Mouse (Mus musculus): ENCODE results near the gene Git1.

Gene Git1

DNA sequence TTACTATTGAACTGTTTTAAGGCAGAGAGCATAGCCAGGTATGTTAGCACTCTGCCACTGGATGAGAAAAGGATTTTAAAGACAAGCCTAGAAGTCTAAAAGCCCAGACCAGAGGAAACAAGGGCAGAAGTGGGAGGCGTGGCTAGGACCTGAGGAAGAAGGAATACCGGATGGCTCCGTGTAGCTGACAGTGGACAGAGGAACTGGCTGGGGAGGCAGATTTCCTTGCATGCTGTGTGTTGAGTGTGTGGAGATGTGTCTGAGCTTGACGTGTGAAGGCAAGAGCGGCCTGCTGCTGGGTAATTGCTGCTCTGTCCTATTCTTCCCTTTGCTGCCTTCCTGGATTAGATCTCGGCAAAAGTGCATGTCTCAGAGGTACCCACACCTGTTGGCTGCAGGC is 9.1 kb downstream of the Git1 start:
- DNase-seq, result no peak

DNA sequence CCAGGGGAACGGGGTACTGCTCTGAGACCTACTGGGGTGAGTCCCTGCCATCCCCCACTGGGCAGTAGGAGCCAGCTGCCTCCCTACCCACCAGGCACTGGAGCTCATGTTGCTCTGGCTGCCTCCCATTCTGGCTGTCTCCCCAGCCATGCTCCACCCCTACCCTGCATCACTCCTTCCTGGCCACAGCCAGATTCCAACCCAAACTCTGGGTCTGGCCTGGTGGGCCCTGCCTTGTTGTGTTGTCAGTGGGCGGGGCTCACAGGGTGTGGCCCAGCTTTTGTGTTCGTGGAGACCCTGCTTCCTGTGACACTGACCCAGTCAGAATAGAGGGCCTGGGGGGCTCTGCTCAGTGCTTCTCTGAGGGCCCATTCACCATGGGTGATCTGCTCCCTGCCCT is 10.1 kb downstream of the Git1 start:
- no peak for DNase-seq

DNA sequence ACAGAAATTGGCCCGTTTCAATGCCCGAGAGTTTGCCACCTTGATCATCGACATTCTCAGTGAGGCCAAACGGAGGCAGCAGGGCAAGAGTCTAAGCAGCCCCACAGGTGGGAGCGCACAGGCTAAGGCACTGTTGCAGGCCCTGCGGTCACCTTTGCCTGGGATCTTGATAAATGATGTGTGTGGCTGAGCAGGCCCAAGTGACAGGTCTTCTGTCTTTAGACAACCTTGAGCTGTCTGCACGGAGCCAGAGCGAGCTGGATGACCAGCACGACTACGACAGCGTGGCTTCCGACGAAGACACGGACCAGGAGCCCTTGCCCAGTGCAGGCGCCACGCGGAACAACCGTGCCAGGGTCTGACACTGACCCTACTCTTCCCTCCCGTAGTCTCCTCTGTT is 11.0 kb downstream of the Git1 start:
- no peak for DNase-seq

DNA sequence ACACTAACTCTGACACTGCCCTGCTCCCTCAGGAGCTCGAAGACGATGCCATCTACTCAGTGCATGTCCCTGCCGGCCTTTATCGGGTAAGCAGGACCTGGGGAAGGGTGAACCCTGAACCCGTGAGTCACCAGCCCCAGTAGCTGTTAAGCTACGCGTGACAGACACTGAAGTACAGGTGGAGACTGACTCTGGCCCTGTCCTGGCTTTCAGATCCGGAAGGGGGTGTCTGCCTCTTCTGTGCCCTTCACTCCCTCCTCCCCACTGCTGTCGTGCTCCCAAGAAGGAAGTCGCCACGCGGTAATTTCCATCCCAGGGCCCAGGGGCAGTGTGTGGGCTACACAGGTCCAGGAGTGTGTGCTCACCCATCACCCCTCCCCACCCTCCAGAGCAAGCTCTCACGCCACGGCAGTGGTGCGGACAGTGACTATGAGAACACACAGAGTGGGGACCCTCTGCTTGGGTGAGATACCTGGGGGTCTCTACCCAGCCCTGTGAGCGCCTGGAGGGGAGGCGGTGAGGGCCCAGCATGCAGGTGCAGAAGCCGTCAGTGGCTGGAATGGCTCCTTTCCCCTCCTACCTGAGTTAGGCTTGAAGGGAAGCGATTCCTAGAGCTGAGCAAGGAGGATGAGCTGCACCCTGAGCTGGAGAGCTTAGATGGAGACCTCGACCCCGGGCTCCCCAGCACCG is 12.1 kb downstream of the Git1 start:
- no peak for DNase-seq

DNA sequence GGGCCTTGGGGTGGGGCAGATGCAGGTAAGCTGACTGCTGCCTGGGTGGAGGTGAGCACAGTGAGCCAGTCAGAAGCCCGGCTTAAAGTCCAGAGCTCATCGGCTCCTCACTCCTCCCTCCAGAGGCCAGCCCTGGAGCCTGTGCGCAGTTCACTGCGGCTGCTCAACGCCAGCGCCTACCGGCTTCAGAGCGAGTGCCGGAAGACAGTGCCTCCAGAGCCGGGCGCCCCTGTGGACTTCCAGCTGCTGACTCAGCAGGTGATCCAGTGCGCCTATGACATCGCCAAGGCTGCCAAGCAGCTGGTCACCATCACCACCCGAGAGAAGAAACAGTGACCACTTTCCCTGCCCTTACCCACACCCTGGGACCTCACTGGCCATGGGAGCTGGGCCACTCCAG is 12.9 kb downstream of the Git1 start:
- no peak for DNase-seq

DNA sequence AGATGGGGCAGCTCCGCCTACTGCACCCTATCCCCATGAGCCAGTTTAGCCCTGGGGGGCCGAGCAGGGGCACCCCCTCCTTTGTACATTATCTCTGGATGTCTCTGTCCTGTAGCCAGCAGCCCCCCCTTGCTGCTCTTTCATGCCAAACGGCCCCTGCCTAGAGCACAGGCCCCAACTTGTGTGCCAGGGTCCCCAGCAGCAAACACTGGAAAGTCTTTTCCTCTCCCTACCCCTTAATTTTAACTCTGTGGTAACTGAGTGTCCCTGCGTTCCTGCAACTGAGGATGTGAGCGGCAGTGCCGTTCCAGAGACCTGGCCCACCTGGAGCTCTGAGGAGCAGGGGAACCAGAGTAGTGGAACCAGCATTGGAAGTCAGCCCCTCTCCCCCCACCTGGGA is 13.6 kb downstream of the Git1 start:
- DNase-seq, result no peak

DNA sequence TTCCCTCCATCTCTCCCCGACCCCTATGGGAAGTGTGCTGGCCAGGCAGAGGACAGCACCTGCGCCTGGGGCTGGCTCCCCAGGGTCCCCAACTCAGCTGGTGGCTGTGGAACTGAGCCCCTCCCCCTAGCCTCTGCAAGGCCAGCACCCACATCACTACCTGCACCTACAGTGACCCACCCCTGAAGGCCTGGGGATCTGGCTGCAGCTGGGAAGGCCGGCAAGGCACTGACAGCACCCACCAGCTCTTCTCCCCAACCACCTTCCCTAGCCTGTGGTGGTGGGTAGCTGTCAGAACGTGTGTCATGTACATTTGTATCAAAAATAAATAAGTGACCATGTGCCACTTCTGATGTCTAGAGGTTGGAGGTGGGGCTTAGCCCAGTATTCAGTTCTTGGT is 14.1 kb downstream of the Git1 start:
- DNase-seq, result no peak

DNA sequence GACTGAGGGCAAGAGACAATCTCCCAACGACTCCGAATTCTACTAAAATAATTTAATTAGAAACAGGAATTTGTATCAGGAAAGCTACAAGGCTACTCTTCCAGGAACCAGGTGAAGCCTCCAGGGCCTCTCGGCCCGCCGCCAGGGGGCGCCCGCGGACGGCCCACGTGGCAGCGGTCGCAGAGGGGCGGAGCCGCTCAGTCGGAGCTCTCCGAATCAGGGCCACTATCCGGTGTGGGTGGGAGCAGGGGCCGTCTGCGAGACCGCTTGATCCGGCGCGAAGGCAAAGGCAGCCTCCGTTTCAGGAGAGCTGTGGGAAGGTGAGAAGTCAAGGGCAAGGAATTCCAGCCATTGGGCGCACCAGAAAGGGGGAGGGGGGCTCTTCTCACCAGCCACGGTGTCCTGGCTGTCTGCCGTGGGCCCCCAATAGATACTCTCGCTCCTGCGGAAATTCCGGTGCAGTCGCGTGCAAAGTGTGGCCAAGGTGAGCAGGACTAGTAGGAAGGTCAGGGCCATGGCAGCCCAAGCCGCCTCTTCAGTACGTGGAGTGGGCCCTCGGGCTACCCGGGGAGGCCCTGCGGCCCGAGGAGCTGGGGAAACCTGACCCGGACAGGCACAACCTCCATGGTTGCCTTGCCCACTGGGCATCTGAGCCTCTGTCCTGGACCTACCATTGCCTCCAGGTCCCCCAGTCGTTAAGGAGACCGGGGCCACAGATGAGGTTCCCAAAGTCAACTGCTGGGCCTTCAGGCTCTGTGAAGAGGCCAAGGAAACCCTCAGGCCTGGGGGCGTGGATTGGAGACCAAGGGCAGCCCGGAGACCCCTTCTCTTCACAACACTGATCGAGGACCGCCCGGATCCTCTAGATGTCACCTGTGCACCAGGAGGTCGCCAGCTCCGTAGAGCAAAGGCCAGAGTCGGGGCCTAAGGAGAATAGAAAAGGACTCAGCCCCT is 15.0 kb downstream of the Git1 start:
- peak; percentile 88 for DNase-seq

DNA sequence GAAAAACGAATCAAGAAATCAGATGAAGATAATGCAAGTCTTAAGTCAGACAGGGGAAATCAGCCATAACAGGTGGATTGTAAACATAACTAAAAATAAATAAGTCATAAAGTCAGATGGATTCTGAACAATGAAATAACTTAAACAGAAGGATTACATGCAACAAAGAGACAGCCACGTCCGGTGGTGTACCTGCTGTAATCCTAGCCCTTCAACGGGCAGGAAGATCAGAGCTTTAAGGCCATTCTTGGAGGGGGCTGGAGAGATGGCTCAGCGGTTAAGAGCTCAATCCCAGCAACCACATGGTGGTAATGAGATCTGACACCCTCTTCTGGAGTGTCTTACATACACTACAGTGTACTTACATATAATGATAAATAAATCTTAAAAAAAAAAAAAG is 18.0 kb downstream of the Git1 start:
- DNase-seq, result no peak

DNA sequence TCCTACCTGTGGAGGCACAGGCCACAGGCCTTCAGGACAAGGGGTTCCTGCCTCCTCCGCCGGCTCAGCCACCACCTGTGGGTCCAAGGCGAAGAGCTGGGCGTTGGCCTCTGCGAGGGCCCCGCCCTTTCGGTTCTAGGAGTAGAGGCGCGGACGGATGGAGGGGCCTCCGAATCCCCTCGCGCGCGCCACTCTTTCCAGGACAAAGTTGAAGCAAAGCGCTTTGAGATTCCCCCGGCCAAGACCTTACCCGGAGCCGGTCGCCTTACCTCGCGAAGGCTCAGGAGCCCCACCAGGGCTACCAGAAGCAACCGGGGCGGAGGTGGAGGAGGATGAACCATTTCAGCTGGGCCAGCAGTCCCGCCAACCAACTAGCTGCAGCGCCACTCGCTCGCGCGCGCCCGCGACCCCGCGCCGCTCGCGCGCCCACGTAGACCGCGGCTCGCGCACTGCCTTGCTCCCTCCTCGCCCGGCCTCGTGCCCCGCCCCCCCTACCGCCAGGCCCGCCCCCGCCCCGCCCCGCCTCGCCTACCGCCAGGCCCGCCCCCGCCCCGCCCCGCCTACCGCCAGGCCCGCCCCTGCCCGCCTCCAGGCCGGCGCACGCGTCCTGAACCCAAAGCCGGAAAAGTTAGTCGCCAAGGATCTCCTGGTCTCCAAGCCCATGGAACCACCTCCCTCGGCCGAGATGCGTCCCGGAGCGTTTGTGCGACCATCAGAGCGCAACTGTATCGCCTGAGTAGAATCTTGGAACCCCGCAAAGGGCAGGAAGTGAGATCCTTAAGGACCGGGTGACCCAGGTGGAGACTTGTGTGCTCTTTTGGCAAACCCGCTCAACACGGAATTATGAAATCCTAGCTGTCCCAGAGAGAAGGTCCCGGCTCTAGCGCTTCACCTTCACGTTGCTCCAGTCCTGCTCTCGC is 19.8 kb downstream of the Git1 start:
- DNase-seq, result peak; percentile 94

DNA sequence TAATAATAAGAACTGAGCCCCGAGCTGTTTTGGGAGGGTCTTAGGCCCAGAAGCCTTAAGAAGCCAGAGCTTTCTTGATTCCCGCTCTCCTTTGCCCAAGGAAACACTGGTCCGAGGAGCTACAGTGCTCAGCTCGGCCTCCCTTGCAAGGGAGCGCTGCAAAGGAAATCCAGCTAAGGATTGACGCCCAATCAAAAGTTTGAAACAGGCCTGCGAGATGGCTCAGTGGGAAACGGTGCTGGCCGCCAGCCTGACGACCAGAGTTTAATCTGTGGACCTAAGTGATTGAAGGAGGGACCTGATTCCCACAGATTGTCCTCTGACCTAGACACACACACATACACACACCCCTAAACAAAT is 20.4 kb downstream of the Git1 start:
- no peak for DNase-seq

DNA sequence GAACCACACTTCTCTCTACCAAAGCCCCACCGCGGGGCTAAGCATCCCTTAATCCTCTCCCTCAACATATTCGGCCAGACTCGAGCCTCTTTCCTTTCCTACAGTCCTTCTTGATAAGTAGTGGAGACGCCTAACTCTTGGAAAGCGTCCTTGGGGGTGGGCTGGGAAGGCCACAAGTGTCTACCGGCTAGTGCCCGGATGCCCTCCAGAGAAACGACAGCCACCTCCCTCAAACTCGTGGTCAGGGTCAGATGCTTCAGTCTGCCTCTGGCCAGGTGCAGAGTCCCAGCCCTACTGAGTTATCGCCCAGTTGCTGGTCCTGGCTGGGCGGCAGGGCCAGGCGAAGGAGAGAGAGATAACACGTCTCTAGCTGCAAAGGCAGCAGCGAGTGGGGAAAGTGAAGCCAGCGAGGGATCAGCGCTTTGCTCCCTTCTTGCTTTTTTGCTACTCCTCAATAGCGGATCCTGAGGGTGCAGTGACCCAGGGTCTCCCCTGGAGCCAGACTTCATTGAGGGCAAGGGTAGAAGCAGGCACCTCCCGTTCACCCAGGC is 21.0 kb downstream of the Git1 start:
- peak; percentile 79 for DNase-seq

DNA sequence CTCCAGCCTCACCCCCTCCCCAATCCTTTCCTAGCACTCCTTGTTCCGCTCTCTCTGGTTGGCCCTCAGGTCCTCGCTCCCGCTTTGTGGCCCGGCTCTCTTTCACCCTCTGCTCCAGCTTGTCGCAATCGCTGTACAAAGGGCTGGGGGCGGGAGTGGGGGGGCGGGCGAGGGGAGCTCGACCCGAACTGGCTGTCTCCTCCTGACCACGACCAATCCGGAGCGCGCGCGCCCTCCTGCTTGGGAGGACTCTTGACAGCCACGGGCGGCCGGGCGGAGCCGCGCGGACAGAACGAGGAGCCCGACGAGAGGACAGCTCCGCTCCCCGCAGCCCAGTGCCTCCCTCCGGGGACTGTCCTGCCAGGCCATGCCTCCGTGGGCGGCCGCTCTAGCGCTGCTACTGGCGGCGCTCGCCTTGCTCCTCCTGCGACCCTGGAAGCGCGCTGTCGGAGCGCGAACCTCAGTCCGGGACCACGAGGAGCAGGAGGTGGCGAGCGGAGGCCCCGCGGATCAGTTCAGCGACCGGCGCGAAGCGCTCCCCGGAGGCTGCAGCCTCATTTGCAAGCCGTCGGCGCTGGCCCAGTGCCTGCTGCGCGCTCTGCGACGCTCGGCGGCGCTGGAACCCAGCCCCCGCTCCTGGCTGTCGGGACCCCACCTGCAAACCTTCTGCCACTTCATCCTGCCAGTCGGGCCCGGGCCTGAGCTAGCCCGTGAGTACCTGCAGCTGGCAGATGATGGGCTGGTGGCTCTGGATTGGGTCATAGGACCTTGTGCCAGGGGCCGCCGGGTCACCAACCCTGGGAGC is 21.7 kb downstream of the Git1 start, which contains the start of gene Abhd15:
Gene Abhd15, plus strand, starts transcription at position 290 of the 805 bp plus-strand sequence.
- DNase-seq, result peak; percentile 84

DNA sequence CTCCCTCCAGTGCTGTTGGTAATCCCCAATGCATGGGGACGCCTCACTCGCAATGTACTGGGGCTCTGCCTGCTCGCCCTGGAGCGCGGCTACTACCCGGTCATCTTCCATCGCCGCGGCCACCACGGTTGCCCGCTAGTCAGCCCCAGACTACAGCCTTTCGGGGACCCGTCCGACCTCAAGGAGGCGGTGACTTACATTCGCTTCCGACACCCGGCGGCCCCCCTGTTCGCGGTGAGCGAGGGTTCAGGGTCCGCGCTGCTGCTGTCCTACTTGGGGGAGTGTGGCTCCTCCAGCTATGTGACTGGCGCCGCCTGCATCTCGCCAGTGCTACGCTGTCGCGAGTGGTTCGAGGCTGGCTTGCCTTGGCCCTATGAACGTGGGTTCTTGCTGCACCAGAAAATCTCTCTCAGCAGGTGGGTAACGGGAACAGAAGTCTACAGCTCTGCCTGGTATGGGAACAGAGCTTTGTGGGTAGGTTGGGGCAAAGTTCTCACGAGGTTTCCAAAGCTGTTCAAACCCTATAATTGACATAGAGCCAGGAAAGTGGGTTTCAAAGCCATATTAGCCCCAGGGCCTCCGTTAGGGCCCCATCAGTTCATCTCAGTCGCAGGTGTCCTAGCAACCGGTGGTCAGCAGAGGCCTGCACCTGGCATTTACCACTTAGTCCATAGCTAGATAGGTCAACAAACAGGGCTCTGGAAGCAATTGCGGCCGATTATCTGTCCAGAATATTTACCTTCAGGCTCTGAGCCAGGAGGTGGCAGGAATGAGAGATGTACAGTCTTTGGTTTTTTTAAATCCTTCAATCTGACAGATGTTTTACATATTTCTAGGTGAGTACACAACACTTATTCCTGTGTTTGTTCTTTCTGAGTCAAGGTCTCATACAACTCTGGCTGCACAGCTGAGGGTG is 22.5 kb downstream of the Git1 start, which contains the start of gene Trp53i13:
Gene Trp53i13, minus strand, starts transcription at position 344 of the 916 bp plus-strand sequence.
- DNase-seq, result peak; percentile 19

DNA sequence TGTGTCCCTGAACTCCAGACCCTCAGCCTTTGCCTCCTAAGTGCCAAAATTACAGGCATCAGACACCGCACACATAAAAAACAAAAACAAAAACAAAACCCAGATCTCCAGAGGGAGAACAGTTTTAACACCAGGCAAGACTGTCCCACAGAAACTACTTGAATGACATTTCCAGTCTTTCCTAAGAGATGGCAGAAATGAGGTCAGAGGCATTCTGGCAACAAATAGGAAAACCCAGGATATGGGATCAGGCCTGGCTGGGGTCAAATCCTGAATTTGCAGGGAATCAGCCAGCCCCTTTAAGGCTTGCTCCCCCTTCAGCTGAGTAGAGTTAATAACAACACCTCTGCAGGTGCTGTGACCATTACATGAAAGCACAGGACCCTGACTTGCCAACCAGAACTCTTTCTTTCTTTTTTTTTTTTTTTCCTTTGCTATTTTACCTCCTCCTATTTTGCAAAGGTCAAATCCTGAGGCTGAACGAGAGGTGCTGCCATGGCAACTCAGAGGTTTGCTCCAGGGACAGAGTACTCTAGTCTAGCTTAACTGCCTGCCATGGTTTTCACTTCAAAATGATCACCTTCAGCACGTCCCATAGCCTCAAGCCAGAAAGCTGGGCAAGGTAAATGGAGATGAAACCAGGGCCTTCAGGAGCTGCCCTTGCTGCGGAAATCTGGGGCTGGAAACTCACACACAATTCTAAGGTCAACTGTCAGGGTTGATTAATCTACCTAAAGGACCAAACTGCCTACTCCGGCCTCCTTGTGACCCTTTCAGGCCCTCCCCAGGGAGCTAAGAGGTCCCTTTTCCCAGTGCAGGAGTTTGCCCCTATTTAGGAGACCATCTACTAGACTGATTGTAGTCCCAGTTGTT is 23.4 kb downstream of the Git1 start:
- no peak for DNase-seq

DNA sequence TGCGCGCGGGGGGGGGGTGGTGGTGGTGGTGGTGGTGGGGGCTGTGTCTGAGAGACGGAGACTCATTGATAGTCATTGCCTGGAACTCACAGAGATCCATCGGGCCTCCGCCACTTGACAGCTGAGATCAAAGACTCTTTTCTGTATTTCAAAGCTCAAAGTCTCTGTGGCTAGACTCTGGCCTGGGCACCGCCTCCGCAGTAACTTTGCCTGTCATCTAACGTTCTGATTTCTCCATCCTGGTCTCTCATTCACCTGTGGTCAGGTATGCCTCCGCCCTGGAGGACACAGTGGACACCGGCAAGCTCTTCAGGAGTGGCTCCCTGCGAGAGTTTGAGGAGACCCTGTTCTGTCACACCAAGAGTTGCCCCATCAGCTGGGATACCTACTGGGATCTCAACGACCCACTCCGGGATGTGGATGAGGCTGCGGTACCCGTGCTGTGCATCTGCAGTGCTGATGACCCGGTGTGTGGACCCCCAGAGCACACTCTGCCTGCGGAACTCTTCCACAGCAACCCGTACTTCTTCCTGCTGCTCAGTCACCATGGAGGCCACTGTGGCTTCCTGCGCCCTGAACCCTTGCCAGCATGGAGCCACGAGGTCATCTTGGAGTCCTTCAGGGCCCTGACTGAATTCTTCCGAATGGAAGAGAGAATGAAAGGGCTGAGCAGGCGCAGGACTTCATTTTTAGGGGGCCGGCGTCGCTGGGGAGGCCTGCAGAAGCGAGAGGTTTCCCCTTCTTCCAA is 24.9 kb downstream of the Git1 start:
- DNase-seq, result no peak

DNA sequence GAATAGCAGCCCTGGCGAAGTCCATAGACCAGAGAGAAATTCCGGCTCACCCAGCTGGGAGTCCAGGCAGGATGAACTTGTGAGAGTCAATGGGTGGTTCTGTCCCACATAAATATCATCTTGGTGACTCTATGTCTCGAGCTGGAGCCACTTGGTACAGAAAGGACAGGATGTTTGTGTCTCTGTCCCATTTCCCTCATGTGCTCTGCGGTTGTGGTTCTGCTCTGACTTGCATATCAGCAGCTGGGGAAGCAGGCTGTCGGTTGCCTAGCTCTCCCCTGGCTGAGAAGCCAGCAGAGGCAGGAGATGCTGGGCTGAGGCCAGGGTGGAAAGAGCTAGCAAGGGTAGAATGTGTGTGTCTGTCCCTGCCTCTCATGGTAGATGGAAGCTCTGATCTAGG is 25.7 kb downstream of the Git1 start, which contains the start of gene Gm10392:
Gene Gm10392, minus strand, starts transcription at position 156 of the 400 bp plus-strand sequence.
- peak; percentile 27 for DNase-seq
